Mouse (Mus musculus) thymus, postnatal 4 days (tissue): ENCODE measurements around the gene Polr2a.
A peak's percentile ranks its signal among the peaks of the same experiment; 100 is the strongest.

Experiments used
- DNase-seq: peaks from one replicate; pipeline ENCODE4 v3.0.0; 2021

Gene Polr2a

GRCm38 (mm10) chr11:69752686-69753085, 5.8 kb downstream of the Polr2a start:
- DNase-seq: no peak

- no peak for DNase-seq
Measured at GRCm38 (mm10) chr11:69751635-69752034, 6.8 kb downstream of the Polr2a start.

- DNase-seq: peak; percentile 24
Measured at GRCm38 (mm10) chr11:69731408-69731807, 27.0 kb downstream of the Polr2a start.

GRCm38 (mm10) chr11:69729063-69729462, 29.4 kb downstream of the Polr2a start:
- DNase-seq: peak; percentile 85

GRCm38 (mm10) chr11:69725951-69726350, 32.5 kb downstream of the Polr2a start:
- DNase-seq: no peak

- no peak for DNase-seq
Measured at GRCm38 (mm10) chr11:69723074-69723473, 35.4 kb downstream of the Polr2a start.

GRCm38 (mm10) chr11:69720852-69721251, 37.6 kb downstream of the Polr2a start:
- DNase-seq: no peak

GRCm38 (mm10) chr11:69719423-69719822, 39.0 kb downstream of the Polr2a start:
- peak; percentile 53 for DNase-seq

GRCm38 (mm10) chr11:69718661-69719060, 39.8 kb downstream of the Polr2a start:
- DNase-seq: no peak

- DNase-seq: no peak
Measured at GRCm38 (mm10) chr11:69716953-69717352, 41.5 kb downstream of the Polr2a start.

GRCm38 (mm10) chr11:69715929-69716328, 42.5 kb downstream of the Polr2a start:
- DNase-seq: no peak

GRCm38 (mm10) chr11:69715482-69715881, 43.0 kb downstream of the Polr2a start:
- peak; percentile 50 for DNase-seq

- DNase-seq: no peak
Measured at GRCm38 (mm10) chr11:69714636-69715329, 43.7 kb downstream of the Polr2a start.

- DNase-seq: no peak
Measured at GRCm38 (mm10) chr11:69712954-69713672, 45.3 kb downstream of the Polr2a start.

- DNase-seq: no peak
Measured at GRCm38 (mm10) chr11:69711082-69711481, 47.4 kb downstream of the Polr2a start.

GRCm38 (mm10) chr11:69710470-69710869, 48.0 kb downstream of the Polr2a start:
- no peak for DNase-seq

GRCm38 (mm10) chr11:69709554-69710446, 48.6 kb downstream of the Polr2a start:
- no peak for DNase-seq

- DNase-seq: no peak
Measured at GRCm38 (mm10) chr11:69708614-69709265, 49.7 kb downstream of the Polr2a start.

- no peak for DNase-seq
Measured at GRCm38 (mm10) chr11:69707873-69708381, 50.5 kb downstream of the Polr2a start.

- DNase-seq: no peak
Measured at GRCm38 (mm10) chr11:69707480-69707847, 51.0 kb downstream of the Polr2a start.

GRCm38 (mm10) chr11:69706775-69707479, 51.5 kb downstream of the Polr2a start:
- DNase-seq: no peak

- no peak for DNase-seq
Measured at GRCm38 (mm10) chr11:69704613-69705010, 53.8 kb downstream of the Polr2a start.
